Mouse (Mus musculus) right cerebral cortex, postnatal 14 days (tissue): ENCODE data around the gene Ackr3.
A peak's percentile ranks its signal among the peaks of the same experiment; 100 is the strongest.

Source experiments
- DNase-seq: peaks from one replicate; pipeline ENCODE4 v3.0.0; 2022

The Ackr3 gene

DNA sequence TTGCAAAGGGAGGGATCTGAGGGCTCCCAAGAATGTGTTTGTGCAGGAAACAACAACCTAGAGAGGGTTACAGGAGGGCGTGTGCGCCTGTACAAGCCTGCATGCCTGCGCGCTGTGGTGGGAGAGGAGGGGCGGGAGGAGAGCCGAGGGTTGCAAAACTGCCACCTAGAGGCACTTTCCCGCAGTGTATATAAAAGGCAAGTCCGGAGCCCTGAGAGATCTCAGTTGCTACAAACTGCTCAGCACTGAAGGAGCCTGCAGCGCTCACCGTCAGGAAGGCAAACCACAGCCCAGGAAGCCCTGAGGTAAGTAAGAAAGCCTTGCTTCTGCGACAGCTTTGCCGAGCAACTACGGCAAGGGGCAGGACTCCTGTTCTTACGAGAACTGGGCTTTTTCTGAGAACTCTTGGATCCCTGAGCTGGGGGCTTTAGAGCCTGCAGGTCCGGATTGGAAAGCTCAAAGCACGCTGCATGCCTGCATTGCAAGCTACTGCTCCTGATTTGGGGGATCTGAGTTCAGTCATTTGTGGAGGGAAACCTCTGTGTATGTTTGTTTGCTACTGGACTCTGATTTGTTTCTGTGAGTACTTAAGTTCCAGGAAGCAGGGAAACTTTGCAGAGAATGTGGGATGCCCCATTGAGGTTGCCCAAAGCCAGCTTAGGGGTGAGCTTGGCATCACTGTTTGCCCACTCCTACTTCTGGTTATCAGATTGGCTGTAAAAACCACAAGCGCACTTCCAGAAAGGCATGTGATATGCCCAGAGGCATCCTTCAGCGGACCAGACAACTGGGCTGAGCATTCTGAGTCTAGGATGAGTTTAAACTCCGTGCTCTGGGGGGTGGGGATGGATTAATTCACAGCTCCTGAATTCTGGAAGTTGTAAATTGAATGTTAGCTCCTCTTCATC lies at the start of gene Ackr3:
Gene Ackr3, plus strand, starts transcription at position 198 of the 908 bp plus-strand sequence.
- peak; percentile 76 for DNase-seq

DNA sequence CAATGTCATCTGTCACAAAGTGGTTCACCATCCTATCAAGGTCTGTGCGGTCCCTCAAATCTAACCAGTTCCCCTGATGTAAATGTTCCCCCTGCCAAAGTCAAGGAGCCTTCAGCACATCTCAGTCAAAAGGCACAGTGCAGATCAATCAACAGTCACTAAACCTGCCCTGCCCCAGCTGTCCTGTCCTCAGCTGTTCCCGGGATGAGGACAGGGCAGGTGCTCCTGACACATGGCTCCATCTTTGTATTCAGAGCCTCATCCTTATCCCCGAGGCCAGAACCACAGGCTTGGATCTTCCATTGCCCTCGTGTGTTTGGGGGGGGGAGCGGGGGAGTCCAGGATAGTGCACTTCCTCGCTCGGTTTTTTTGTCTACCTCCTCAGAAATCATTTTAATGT lies 47.2 kb upstream of the Ackr3 start:
- DNase-seq = no peak

DNA sequence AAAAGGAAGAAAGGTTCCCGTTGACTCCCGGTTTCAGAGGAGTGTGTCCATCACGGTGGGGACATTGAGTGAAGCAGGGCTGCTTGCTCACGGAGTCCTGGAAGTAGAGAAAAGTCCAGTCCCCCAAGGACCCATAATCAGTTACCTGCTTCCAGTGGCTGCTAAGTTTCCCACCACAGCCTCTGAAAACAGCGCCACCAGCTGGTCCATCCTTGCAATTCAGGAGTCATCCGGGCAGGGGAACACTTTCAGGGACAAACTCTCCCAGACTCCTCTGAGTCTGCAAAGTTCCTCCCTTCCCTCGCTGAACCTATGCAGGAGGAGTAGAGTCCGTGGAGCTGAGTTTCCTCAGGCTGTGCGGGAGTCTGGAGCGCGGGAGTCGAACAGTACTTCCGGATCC lies 43.9 kb upstream of the Ackr3 start:
- DNase-seq = no peak

DNA sequence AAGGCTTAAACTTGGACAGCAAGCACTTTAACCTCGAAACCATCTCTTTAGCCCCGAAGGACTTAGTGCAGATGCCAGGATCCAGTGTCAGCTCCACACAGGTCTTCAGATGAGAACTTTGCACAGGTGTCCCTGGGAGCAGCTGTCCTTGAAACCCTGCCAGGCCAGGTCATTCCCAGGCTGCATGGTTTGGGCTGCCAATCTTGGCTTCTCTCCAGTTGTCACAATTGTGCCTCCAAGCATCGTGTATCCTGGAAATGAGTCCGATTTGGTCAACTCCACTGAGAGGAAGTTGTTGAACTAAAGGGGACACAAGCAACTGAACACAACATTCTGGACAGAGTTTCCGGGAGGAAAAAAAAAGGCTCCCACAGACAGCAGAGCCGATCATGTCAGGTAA lies 42.2 kb upstream of the Ackr3 start:
- no peak for DNase-seq

DNA sequence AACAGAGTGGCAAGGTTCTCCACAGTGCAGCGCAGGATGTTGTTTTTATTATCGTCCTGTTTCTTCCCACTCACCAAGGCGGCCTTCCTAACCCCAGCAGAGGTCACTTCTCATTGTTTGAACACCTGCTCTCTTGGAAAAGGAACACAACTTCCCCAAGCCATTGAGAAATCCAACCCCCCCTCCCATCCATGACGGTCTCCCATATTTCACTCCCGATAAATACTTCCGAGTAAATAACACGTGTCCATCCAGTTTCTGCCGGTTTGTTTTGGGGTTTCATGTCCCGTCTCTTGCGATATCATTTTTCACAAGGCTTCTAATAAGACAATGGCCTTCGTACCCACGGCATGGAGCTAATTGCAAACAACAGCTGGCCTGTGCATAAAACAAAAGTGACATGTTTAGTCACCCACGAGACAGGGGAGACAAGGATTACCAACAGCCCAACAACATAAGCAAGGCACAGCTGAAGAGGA lies 41.4 kb upstream of the Ackr3 start:
- no peak for DNase-seq

DNA sequence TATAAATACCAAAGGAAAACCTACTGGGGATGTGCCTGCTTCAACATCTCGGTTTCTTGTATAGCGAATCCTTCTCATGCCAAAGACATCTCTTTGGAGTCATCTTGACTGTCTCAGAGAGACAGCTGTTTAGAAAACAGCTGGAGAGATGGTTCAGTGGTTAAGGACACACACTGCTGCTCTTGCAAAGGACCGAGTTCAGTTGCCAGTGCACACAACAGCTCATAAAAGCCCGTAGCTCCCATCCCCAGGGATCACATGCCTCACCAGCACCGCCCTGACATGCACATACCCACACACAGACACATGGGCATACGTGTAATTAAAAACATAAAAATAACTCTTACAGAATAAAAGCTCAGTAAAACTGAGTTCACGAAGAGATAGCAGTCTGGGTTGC lies 40.6 kb upstream of the Ackr3 start:
- DNase-seq = no peak

DNA sequence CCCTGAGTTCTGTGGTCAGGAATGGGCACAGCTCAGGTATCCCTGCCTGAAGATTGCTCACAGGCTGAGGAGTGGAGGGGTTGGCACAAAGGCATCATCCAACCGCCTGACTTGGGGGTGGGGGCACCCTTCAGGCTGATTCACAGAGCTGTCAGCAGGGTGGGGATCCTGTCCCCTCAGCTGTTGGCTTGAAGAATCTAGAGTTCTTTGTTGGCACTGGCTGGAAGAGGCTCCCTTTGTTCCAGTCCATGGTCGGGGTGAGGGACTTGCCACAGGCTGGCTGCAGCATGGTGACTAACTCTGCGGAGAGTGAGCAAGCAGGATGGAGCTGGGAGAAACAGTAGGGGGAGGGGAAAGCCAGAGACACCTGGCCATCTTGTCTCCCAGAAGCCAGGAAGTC lies 39.5 kb upstream of the Ackr3 start:
- no peak for DNase-seq

DNA sequence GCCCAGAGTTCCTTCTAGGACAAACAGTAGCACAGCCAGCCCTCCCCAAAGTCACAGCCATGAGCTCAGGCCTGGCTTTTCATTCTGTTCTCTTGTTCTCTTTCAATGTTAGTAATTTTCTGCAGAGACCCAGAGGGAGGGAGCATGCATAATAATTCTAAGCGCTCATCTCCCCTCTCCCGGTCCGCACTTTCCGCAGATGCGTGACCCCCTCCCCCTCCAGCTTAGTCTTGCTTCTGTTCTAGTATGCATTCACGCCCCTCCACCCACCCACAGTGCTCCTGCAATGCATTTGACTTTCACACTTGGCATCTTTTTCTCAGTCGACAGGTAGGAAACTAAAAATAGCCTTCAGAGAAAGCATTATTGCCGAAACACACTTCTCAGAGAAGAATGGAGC lies 29.4 kb upstream of the Ackr3 start:
- no peak for DNase-seq

DNA sequence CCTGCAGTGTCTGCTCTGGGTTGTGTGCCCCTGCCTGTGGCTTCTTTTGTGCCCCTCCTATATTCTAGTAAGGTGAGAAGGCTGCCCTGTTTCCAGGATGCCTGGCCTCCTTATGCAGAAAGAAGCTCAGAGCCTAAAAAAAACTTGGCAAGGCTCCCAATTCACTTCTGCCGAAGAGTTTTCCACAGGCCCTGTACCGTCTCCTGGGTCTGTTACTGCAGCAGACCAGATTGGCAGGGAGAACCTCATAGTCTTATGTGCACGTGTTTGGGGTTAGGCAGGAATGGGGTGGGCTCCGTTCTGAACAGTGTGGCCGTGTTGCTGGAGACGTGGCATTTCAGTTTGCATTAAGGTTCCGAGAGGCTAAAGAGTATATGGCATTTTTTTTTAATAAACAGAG lies 27.6 kb upstream of the Ackr3 start:
- DNase-seq = no peak

DNA sequence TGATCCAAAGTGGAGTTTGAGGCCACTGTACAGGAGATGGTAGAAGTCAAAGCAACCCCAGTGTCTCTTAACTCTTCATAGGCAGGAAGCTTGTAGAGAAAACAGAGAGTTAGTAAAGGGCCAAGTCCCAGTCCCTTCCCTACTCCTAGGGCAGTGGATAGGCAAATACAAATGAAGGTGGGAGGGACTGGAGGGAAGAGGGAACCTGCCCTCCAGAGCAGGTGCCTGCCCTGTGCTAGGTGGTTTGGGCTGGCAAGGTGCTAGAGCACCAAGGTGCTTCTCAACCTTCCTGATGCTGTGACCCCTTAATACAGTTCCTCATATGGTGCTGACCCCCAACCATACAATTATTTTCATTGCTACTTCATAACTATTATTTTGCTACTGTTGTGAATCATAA lies 26.2 kb upstream of the Ackr3 start:
- no peak for DNase-seq

DNA sequence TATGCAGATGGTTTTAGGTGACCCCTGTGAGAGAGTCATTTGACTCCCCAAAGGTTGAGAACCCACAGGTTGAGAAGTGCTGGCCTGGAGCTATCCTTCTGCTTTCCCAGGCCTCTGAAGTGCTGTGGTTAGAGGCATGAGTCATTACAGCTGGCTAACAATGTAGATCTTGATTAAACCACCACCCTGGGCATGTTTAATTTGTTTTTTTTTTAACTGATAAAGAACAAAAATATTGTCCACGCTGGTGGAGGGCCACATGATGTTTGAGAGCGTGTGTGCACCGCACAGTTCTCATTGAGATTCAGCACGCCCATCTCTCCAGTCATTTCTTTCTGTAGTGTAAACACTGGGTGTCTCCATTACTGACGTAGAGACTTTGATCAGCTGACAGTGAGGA lies 25.8 kb upstream of the Ackr3 start:
- DNase-seq = no peak

DNA sequence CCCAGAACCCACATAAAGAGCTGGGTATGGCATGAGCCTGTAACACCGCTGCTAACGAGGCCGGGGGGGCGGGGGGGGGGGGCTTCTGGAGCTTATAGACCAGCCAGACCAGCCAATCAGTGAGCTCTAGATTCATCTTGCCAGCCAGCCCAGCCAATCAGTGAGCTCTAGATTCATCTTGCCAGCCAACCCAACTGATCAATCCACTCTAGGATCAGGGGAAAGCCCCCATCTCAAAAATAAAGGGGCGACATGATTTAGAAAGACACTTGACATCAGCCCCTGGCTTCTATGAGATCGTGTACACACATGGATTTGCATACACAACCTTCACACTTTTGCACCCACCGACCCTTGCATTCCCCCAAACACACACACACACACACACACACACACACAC lies 23.3 kb upstream of the Ackr3 start:
- DNase-seq = no peak

DNA sequence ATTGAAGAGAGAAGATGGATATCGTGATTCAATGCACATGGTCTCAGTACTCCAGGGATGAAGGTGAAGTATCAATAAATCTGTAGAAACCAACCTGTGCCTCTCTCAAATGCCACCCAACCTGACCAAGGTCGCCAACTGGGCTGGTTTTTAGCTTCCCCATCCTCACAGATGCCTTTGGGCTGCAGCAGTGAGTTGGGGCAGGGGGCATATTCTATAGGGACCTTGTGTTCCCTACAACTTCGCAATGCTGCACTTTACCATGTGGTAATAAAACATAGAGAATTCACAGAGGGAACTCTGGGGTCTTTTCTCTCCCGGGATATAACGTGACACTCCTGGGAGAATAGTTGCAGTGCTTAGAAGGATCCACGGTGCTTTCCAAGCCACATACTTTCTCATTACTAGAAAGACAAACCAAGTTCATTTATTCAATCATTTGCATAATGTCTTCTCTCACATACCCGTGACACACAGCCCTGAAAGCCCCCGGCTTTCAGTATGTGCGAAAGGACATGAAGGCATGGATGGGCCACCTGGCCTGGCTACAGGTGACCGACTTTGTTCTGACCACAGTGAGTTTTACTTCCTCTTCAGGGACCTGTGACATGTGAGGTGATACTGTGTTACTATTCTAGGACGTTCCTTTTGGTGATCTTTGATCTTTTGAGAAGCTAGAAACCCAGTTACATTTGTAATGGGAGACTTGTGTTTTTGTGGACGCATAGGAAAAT lies 22.6 kb upstream of the Ackr3 start:
- no peak for DNase-seq

DNA sequence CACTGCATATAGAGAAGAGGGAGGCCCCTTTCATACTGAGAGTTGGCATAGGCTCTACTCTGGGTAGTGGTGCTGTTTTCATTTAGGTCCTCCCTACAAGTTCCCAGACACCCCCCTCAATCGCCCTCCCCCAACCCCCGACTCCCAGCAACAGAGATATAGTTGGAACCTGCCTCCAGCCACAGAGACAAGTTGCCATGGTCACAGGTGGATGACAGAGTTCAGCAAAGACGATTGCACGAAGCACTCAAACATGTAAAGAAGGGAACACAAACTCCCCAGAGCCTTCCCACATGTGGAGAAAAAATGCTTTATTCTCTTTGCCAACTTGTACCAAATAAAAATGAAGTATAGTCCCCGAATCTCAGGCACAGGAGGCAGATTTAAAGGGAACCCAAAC lies 21.3 kb upstream of the Ackr3 start:
- no peak for DNase-seq

DNA sequence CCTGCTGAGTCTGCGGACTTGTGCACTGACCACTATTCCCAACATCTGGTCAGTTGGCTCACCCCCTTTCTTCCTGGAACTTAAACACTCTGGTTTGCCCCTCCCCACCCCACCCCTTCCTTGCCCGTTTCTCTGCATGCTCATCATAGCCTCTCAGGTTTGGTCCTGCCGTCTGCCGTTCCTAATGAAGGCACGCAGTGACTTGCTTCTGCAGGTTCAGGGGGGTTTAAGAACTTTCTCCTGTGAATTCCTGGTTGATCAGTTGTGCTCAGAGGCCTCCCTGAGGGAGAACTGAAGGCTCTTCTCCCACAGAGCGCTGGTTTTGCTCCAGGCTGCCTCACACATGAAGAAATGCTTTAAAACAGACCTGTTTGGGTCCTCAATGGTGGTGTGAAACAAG lies 20.2 kb upstream of the Ackr3 start:
- DNase-seq = no peak

DNA sequence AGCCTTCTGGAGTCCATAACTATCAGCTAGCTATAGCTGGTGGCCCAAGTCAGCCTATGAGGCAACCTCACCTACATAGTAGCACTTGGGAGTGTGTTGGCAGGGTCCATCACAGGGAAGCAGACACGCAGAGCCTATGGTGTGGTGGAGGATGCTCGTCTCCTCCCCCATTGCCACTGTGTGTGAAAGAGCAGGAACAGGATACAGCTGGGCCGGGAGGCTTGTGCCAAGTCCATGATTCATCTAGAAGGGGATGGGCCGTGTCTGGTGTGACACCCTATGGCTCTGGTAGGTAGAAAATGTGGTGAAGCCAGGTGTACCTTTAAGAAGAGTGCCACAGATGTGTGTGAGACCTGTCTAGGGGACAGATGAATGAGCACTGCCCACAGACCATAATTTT lies 17.6 kb upstream of the Ackr3 start:
- no peak for DNase-seq

DNA sequence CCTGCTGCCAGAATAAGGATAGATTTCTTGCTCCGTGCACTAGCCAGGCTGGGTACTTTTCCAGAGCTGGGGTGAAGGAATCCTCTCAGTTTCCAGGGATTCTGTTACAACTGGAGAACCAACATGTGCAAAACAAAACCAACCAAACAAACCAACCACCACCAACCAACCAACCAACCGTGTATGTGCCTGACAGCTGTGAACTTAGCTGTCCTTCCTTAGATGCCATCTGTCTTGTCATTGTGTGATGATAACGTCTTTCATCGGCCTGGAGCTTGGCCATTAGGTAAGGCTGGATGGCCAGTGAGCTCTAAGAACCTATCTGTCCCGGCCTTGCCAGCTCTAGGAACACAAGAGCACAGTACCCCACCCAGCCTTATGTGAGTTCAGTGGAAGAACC lies 16.9 kb upstream of the Ackr3 start:
- DNase-seq = no peak

DNA sequence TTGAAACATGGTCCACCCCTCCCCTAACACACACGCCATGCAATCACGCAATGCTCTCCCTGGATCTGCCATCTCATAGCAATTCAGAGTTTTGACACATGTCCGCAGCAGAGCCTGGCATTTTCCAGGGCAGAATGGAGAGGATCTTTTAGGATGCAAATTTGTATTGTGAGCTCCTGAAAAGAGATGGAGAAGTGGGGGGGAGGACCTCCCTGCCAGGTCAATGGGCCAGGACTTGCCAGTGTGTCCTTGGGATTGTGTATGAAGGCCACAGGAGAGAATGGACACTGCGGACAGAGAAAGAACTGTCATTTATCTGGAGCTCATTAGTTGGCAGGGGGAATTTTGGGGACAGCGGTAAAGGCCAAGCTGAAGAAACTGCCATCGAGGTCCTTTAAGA lies 14.7 kb upstream of the Ackr3 start:
- DNase-seq = no peak

DNA sequence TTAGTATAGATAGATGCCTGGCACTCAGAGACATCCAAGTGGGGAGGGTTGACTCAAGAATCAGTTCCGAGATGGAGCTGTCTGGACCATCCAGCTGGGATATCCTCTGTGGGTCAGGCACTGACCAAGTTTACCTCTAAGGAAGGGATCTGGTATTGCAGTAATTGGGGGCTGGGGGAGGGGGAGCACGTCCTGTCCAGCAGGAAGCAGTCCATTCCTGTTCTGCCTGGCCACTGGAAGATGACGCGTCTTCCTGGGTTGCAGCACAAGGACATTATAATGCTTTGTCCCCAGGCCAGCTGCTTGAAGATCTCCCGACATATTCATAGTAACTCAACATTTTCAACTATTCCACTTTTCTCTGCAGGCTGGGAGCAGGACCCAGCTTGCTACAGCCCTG lies 2.5 kb upstream of the Ackr3 start:
- DNase-seq = no peak

DNA sequence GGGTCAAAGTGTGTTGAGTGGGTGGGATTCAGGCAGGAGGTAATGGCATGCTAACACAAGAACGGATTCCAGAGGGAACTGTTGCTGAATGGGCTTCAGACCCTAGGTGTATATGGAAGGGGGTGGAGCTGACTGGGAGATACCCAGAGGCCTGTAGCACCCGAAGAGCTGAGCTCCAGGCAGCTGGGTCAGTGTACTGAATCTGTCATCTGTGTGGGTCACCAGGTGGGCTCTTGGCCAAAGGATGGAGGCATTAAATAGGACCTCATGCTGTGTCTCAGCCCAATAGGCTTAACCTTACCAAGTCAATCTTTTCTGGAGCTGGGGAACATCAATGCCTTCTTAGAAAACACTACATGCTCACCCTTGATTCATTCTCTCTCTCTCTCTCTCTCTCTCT lies 2.1 kb upstream of the Ackr3 start:
- no peak for DNase-seq

DNA sequence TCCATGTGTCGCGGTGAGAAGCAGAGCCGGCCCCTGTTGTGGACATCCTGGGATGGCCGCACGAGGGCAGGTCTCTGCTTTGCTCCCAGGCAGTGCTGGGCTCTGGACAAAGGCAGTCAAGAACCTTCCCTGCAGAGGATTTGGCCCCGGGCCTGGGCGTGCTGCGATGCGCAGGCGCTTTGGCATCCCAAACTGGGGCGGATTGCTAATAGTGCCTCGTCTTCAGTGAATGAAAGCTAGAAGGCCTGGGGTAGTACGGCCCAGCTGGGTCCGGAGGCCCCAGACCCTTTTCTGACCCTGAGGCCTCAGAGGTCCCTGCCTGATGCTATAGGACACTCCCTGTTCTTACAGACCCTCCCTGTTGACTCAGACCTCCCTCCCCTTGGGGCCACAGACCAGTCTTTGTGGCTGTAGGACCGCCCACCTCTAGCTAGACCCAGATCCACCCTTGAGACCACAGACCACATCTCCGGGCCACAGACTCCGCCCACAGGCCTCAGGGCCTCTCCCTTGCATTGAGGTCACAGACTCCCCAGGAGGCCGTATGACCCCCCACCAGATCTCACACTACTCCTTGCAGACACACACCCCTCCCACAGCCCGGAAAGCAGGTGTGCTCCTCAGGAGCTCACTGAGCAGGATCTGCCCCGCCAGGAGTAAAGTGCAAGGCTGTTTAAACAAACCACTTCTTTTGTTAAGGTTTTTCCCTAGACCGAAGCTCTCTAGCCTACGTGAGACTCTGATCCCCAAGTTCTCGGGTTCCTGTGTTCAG lies 1.4 kb upstream of the Ackr3 start:
- DNase-seq = peak; percentile 51

DNA sequence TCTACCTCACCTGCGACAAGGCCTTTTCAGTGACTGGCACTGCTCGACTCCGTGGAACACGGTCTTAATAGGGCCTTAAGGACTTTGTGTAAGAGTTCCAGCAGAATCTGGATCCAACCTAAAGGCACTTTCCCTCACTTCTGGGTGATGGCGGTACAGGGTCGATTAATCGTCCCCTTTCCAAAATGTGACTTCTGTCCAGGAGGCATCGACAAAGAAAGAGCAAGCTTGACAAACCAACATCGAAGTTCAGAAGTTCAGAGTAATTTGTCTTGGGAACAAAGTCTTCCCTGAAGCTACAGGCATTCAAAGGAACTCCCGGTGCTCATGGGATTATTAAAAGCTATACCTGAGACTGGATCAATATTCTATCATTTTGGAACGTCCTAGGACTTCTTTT lies 439 bp upstream of the Ackr3 start:
- DNase-seq = no peak

DNA sequence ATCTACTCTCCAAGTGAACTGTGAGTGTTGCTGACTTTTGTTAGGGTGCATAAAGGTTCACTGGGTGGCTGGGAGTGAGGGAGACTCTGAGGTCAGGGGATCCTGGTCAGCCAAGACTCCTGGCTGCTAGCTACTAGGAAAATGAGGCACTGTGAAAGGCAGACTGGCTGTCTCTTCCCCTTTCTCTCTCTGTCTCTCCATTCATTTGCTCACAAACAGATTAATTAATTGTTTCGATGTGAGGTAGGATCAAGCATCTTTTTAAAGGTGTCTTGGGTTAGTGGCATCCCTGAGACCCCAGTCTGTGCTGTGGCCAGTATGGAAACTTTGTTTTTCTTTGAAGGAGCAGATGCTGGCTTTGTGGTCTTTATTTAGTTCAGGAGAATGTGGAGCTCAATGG lies 1.0 kb downstream of the Ackr3 start:
- no peak for DNase-seq

DNA sequence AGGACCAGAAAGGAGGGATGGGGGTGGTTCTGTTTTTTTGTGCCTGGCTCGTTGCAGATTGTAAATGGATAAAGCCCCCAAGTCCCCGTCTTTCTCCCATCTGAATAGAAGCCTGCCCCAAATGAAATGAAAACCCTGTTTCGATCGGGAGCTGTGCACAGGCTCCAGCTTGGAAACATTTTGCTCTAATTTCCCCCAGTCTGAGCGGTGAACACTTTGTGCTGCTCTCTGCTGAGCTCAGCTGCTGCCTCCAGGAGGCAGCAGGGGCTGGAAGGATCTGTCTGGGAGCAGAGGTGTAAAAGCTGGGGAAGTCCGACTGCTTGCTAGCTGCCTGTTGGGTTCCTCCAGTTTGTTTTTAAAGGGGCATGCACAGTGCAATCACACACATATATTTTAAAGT lies 1.4 kb downstream of the Ackr3 start:
- DNase-seq = peak; percentile 47
